Mouse (Mus musculus): Measurements from ENCODE around the gene Cxcl5. TPM values are rescaled to one million over a fixed set of nuclear protein-coding genes. Genes with fewer than 3 reads are reported as not detected.

The Cxcl5 gene
- under 1 TPM; 0.17 TPM for total RNA-seq (2021)
- long read RNA-seq, experiment 1: 0 reads
- long read RNA-seq, experiment 2: 0 reads

DNA sequence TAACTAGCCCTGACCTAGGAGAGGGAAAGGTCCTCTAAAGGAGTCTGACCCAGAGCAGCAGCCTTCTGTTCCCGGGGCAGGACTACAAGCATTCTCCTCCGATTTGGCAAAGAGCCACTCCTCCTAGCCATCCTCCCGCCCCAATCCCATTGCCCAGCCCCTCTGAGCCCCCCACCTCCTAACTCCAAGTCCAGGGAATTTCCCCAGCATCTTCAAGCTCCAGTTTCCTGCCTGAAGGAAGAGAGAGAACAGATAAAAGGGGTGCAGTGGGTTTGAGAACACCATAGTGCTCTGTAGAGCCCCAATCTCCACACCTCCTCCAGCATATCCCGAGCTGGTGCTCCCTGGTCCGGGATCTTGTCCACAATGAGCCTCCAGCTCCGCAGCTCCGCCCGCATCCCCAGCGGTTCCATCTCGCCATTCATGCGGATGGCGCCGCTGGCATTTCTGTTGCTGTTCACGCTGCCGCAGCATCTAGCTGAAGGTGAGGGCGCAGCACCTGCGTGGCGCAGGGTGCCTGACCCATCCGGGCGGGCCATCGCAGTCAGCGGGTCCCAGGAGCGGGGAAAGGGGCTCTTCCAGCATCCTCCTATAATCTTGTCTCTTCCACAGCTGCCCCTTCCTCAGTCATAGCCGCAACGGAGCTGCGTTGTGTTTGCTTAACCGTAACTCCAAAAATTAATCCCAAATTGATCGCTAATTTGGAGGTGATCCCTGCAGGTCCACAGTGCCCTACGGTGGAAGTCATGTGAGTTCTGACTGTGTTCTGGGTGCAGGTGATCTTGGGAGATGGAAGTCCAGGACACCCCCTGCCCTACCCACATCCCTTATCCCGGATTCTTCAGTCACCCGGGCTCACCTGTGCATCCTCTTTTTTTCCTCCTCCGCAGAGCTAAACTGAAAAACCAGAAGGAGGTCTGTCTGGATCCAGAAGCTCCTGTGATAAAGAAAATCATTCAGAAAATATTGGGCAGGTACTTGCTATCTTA lies at the start of gene Cxcl5:
Gene Cxcl5 (plus strand): TSS at position 284 of the 989 bp plus-strand sequence.
- intact Hi-C loops (cut with DNase I): no loop called here

DNA sequence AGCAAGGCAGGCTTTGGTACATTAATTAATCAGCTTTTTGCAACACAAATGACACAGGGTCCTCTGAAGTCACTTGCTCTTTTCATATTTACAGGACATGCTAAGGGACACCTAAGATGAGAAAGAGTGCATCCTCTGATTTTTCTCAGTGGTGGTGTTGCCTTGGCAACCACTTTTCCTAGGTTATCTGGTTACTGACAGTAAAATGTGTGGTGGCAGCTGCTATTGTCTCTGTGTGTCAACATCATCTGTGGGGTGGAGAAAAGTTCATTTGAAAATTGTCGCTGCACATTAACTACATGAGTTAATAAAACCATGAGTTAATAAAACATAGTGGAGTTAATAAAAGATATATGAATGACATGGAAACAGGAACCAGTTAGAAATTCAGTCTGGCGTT lies 47.8 kb upstream of the Cxcl5 start:
- intact Hi-C loops (cut with DNase I): no loop called here
- no peak for DNase-seq

More for the DNA sequence above, at the start of gene Cxcl5:
- peak in 1 of 2 experiments; percentile 20 for DNase-seq

DNA sequence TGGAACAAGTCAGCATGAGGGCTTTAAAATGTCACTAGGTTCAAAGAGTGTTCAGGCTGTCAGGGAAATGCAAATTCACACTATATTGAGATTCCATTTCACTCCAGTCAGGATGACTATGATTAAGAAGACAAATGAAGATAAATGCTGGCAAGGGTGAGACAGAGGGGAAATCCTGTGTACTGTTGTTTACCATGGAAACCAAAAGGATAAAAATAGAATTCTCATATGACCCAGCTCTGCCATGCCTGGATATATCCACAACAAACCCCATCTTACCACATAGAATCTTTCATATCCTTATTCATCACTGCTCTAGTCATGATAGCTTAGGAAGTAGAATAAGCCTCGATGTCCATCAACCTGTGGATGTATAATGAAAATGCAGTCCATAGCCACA lies 41.2 kb upstream of the Cxcl5 start:
- DNase-seq: no peak
- intact Hi-C loops (cut with DNase I): no loop called here

DNA sequence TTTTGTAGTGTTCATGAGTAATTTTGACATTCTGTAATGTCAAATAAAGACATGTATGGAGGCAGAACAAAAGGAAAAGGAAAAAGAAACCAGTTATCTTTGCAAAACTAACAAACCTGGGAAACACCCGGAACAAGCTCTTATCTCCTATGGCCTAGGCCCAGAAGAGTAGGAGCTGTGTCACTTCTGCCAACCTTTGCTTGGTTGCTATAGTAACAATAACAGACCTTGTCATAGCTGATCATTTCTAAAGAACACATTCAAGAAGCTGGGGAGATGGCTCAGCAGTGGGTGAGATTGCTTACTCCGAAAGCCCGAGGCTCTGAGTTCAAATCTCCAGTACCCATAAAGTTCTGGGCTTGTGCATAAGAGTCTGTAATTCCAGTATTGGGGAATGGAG lies 36.5 kb upstream of the Cxcl5 start:
- intact Hi-C loops (cut with DNase I): no loop called here
- DNase-seq: no peak

DNA sequence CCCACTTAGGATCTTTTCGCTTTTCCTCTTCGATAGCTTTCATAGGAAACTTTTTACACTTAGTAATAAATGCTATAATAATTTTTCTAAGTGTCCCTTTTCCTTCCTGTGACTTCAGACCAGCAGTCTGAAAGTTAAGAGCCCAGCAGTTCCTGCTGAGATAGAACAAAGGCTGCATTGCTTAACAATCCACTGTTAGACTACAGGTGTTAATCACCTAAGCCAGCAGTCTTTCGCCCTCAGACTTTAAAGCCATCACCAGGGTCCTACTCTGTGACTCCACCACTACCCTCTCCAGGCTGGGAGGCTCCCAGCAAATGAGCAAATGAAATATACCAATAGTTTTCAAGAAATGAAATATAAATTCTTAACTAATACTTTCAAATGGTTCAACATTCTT lies 30.9 kb upstream of the Cxcl5 start:
- intact Hi-C loops (cut with DNase I): no loop called here
- no peak for DNase-seq

DNA sequence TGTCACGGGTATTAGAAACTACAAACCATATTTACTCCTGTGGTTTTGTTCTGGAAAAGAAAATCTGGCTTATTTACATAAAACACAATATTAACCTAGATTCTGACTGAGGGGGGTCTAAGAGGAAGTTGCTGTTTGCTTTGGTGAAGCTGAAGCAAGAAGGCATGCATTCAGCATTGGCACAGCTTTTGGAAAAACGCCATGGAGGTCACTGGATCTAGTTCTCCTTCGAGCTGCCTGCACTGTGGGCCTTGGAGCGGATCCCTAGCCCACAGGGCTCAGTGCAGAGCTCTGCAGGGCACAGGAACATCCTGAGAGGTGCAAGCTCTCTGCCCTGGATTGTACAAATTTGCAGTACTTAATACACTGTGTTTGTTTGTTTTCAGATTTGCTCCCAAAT lies 27.7 kb upstream of the Cxcl5 start:
- no peak for DNase-seq
- intact Hi-C loops (cut with DNase I): no loop called here

DNA sequence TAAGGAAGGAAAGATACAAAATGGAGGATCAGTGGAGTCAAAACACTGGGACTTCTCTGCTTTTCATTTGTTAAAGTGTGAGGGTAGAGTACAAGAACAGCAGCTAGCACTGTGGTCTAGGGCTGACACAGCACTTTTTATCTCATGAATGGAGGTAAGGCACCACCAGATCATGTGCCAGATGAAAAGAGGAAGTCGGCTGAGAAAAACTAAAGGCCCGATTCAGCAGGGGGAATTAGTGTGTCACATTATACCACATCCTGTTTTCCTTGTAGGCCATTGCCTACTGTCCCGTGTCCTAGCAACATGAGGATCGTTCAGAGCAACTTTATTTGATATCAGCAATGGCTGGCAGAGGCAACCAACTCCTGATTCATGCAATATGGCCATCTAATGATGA lies 17.1 kb upstream of the Cxcl5 start:
- DNase-seq: no peak
- intact Hi-C loops (cut with DNase I): no loop called here

DNA sequence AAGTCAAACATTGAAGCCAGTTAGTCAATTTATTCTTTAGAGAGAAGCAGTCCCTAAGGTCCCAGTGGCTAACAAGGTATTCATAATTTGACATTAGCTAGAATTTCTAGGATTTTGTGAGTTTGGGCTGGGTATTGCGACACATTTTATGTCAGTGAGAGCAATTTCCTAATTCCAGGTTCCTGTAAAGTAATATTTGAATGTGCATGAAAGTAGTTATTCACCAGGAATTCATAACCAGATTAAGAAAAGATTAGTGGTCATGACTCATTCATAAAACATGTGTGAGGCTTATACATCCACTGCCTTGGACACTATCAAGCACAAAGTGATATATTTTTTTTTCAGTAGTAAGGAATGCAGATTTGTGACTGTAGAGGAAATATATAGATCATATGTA lies 5.2 kb upstream of the Cxcl5 start:
- no peak for DNase-seq
- intact Hi-C loops (cut with DNase I): no loop called here

DNA sequence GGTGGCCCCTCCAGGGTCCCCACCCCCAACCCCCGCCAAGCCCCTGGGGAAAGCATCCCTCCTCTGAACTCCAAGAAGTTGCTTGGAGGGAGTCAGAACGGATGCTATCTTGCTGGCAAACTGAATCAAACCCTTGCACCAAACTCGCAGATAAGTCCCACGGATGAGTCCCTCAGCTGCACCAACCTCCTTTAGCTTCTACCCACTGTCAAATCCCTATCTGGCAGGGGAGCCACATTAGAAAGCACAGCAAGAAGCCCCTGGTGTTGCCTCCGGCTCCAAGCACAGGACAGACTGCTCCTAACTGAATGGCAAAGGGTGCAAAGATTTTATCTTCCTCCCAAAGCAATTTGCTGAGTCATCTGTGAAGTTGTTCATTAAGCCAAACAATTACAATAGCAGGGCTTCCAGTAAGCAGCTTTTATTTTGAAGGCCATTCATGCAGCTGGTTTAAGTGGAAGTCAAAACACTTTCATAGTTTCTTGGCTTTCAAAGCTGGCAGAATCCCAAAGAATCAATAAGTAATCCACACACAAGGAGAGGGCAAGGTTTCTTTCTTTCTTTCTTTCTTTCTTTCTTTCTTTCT lies 1.0 kb upstream of the Cxcl5 start:
- peak in 1 of 2 experiments; percentile 16 for DNase-seq
- intact Hi-C loops (cut with DNase I): no loop called here

DNA sequence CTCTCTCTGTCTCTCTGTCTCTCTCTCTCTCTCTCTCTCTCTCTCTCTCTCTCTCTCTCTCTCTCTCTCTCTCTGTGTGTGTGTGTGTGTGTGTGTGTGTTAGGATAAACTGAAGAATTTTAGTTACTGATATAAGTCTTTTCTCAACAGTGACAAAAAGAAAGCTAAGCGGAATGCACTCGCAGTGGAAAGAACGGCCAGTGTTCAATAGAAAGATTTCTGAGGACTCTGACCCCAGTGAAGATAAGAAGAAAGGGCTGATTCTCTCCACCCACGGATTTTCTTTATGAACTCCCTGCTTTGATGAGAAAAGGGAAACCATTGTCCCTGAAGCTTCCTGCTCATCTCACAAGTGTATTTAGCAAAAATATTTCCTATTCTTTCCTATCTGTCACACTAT lies 1.1 kb downstream of the Cxcl5 start:
- no peak for DNase-seq
- intact Hi-C loops (cut with DNase I): no loop called here

DNA sequence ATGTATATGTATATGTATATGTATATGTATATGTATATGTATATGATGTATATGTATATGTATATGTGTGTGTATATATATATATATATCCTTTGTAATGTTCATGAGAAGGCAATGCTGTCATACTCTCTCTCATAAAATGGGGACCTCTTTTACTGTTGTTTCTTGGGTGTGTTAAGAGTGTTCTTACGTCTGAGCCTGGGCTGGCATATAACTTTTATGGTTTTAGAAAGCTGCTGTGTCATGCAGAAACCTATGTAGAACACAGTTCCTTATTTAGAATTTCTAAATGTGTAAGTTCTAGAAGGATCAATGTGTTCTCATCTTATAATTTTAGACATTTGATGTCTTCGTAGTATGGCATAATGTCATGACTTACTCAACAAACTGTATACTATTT lies 1.7 kb downstream of the Cxcl5 start:
- intact Hi-C loops (cut with DNase I): no loop called here
- DNase-seq: no peak

DNA sequence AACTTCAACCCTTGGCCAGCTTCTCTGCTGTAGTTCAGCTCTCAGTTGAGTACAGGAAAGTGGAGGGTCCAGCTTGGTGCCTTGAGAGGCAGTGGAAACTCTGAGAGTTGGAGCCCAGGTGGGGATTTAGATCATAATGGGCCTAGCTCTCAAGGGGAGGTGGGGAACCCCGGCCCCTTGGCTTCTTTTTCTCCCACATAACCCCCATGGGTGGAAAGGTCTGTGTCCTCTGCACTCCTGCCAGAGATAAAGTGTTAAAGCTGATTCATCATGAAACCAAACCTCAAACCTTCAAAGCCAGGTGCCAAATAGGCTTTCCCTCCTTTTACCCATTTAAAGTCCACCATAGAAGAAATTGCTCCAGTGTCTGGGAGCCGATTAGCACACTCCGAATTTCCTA lies 2.7 kb downstream of the Cxcl5 start:
- DNase-seq: no peak
- intact Hi-C loops (cut with DNase I): no loop called here

DNA sequence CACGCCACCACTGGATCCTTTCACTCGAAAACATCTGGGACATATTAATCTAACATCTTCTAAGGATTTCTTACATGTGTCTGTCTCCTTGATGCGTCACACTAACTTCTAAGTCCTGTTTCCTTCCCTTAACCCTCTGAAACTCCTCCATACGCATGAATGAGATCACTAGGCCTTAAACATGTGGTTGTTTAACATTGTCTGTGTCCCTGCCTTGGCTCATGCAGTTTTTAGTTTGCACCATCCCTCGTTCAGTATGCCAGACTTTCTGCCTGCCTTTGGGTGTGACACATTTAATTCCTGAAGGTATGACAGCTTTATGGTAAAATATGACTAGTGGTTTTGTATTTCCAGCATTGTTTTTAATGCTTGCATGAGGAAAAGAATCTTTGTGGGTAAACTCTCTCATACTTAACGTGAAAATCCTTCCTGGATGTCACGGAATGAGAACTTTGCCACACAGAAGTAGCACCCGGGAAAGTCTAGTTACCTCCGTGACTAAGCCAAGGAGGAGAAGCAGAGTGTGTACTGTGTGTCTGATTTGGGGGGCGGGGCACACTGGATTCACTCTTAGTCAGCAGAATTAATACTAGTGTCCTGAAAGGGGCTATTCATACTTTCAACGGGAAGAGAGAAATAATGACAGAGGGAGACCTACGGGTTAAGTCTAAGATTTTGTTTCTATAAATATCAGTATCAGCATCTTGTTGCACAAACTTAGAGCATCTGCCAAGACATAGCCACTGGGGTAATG lies 4.9 kb downstream of the Cxcl5 start:
- intact Hi-C loops (cut with DNase I): no loop called here
- DNase-seq: no peak

DNA sequence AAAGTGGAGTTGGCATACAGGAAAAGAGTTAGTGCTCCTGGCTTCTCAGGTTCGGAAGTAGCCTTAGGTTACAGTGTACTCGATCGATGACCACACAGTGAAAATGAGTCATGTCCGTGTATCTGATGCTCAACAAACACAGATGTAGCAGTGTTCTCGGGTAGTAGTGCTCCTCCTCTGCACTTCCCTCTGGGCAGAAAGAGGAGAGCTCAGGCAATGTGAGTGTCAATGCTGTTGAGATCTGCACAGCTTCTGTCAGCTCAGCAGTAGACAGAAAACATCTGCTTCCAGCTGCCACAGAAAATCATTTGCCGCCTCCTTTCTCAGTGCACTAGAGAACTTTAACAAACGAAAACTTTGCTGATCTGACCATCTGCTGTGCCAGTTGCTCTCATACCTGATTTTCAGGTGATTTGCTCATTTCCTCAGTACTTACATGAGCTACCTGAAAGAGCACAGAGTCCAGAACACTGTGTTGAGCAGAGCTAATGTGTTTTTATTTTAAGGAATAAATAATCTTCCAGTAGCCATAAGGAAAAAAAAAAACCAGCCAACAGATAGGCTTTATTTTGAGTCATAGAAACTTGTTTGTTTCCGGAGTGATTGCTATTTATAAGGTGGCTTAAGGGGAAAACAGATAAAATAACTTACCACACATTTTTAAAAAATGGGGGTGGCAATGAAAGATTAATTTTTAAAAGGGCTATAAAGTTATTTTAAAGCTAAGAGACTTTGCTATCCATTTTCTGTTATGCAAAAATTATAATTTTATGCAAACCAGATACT lies 6.9 kb downstream of the Cxcl5 start:
- no peak for DNase-seq
- intact Hi-C loops (cut with DNase I): no loop called here

DNA sequence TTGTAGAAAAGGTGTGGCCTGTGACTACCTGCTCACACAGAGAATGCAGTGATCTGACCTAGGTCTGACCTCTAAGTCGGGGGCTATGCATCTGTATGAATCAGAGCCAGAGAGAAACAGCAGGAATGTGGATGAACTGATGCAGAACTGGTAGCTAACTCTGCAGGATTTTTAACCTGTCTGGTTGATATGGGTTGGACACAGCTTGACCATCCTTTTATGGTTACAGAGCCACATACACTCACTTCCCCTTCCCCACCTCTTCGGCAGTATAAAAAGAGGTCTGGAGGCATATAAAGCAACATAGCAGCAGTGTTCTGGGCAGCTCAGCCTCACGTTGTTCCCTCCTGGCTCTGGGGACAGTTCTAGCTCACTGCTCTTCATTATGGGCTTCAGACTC lies 9.1 kb downstream of the Cxcl5 start, which contains the start of gene Ppbp:
Gene Ppbp (plus strand): TSS at position 301 of the 400 bp plus-strand sequence.
- intact Hi-C loops (cut with DNase I): no loop called here
- DNase-seq: no peak

DNA sequence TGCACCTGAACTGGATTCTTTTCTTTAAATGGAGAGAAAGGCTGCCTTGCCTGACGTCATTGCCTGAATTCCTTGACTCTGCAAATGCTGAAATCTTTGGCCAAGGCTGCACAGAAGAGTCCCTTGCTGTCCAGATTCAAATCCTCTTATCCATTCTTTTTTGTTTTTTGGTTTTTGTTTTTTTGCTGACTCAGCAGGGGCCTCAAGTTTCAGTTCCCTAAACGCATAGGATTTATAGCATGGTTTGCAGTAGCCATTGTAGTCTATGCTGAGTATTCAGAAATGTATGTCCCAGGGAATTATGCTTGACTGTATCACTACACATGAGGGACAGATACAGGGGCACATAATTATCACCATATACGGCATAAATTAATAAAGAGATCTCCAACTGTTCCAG lies 12.2 kb downstream of the Cxcl5 start:
- DNase-seq: no peak
- intact Hi-C loops (cut with DNase I): loop anchor here (5.0 kb wide), 1 partner anchor 121 kb away; the partner anchor contains the start of gene Cxcl1

DNA sequence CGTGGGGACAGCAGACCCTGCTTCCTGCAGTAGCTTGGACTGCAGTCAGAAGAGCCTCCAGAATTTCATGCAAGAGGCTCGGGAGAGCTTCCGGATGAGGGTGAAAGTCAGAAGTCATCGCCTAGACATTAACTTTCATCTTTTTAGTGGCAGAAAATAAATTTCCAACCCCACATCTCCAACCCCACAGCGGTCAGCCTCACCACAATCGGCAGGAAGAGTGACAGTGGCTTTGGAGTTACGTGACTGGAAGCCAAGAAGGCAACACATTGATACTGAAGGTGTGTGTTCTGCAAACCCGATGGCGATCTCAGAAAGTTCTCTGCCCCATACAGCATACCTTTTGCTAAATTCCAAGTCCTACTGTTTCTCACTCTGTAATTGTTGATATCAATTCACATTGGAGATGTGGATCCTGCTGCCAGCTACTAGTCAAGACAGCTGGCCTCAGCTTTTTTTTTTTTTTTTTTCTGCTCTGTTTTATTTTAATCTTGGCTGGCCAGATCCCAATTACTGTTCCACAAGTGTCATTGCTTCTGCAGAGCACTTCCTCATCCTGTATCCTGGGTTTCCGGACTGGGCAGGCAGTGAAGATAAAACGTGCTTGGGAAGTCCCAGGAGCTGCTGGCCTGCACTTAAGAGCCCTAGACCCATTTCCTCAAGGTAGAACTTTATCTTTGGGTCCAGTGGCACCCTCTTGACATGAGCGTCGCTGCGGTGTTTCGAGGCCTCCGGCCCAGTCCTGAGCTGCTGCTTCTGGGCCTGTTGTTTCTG lies 12.9 kb downstream of the Cxcl5 start, which contains the start of gene Pf4:
Gene Pf4 (plus strand): TSS at position 556 of the 774 bp plus-strand sequence.
- peak; percentile 39 to 54 for DNase-seq
- intact Hi-C loops (cut with DNase I): loop anchor here (5.0 kb wide), 1 partner anchor 120 kb away; the partner anchor contains the start of gene Cxcl1

DNA sequence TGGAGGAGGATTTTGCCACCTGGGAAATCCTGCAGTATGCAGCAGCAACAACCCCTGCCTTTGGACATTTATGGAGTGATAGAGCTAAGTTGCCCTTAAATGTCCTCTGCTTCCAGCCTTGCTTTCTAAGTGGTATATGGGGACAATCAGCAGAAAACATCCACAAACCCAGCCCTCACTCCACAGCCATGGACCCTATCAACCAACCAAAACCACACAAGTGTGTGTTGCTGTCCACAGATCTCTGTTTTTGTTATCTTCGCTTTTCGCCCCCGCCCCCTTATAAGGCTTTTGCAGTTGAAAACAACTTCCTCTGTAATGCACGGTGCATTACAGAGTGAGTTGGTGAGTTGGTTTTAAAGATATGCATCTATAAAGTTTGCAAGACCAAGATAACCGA lies 16.4 kb downstream of the Cxcl5 start:
- DNase-seq: no peak

DNA sequence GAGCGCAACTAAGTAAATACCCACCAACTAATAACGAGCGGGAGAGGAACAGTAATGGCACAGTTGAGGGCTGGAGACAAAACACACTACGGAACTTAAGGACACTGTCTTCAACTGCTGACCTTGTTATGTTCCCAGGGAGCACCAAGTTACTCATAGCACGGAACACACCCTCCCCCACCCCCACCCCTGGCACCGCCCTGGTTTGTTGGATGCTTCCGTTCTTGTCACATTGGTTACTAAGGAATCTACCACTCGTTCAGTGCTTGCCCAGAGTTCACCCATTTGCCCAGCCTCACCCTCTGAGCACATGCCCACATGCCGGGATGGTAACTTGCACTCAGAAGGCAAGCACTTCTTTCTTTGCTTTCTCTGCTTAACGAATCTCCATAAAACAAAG lies 18.5 kb downstream of the Cxcl5 start:
- no peak for DNase-seq
- intact Hi-C loops (cut with DNase I): no loop called here

More for the DNA sequence above, 16.4 kb downstream of the Cxcl5 start:
- intact Hi-C loops (cut with DNase I): no loop called here
